8 mouse cellular contexts compared by ENCODE assay signal in the genomic region with DNA sequence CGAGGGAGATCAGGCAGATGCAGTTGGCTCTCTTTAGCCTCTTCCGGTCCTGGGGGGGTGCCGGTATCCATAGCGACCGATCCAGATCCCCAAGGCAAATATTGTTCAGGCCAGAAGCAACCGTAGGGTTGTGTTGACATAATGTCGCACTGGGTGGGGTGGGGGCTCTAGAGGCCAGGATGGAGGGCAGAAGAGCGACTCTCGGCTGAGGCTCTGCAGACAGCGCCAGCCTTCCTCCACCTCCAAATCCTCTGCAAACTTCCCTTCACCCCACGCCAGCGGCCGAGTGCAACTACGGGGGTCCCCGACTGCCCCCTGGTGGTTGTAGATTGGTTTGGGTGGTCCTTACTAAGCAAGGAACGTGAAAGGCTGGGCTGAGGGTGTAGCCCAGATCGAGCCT. TPM values are rescaled to one million over a fixed set of nuclear protein-coding genes. Genes with fewer than 3 reads are reported as not detected.
A peak's percentile ranks its signal among the peaks of the same experiment; 100 is the strongest.
DNase-seq lines count a peak whose midpoint lies in the region; ATAC-seq and TF ChIP-seq lines count a peak whose summit lies in the region.

No protein-coding gene starts in this region.

- TF ChIP-seq CTCF in C2C12 (IDR thresholded peaks at IDR 0.05; ENCODE audit: control insufficient read depth, insufficient read depth, insufficient read length): peak; percentile 19
- TF ChIP-seq CTCF in bone marrow macrophage, adult 2 months (IDR thresholded peaks at IDR 0.05; ENCODE audit: low read depth, low read length): peak; percentile 41; the same call in 1 of the 2 replicates
- peak; percentile 84 for TF ChIP-seq CTCF in liver, embryonic 14.5 days (IDR thresholded peaks at IDR 0.05; ENCODE audit: low read depth)
- peak; percentile 92 for TF ChIP-seq CTCF in stomach, postnatal 0 days (IDR thresholded peaks at IDR 0.05; ENCODE audit: low read depth)

- no peak overlapping the region for H3K4me3 ChIP-seq in C2C12 (ENCODE audit: insufficient read depth, poor library complexity, severe bottlenecking)
- H3K4me3 ChIP-seq in bone marrow macrophage, adult 2 months (ENCODE audit: insufficient read depth, low read length): no peak overlapping the region
- H3K4me3 ChIP-seq in forebrain, embryonic 11.5 days (ENCODE audit: low read depth, low read length): peak overlapping the region; percentile 20; the same call in 1 of the 2 replicates
- peak overlapping the region; percentile 21 to 27; a peak in 3 of 4 replicates for H3K4me3 ChIP-seq in heart, embryonic 14.5 days (ENCODE audit: control insufficient read depth in 1 of 2, insufficient read depth in 1 of 2, low read depth in 1 of 2, low read length in 2 of 2)
- H3K4me3 ChIP-seq in liver, embryonic 14.5 days (ENCODE audit: insufficient read depth in 1 of 2, low read depth in 2 of 2, low read length in 2 of 2): no peak overlapping the region
- peak overlapping the region; percentile 16; the same call in 1 of the 2 replicates for H3K4me3 ChIP-seq in stomach, postnatal 0 days (ENCODE audit: low read depth, low read length)

- 3% methylated on average over 17 of the region's 17 CpGs for WGBS in forebrain, embryonic 11.5 days
- WGBS in heart, embryonic 14.5 days: 4% methylated on average over 17 of the region's 17 CpGs
- WGBS in liver, embryonic 14.5 days (ENCODE audit: insufficient replicate concordance): 6% methylated on average over 17 of the region's 17 CpGs
- WGBS in stomach, postnatal 0 days: 3% methylated on average over 17 of the region's 17 CpGs

- H3K4me2 ChIP-seq in forebrain, embryonic 11.5 days (ENCODE audit: low read depth, low read length, severe bottlenecking): peak overlapping the region; percentile 40
- H3K4me2 ChIP-seq in heart, embryonic 14.5 days (ENCODE audit: low read length): peak overlapping the region; percentile 52
- H3K4me2 ChIP-seq in liver, embryonic 14.5 days (ENCODE audit: low read depth): peak overlapping the region; percentile 44
- peak overlapping the region; percentile 43 for H3K4me2 ChIP-seq in stomach, postnatal 0 days (replicated peaks; ENCODE audit: low read depth)

- H3K27ac ChIP-seq in bone marrow macrophage, adult 2 months (ENCODE audit: insufficient read depth, low read depth, low read length): no peak overlapping the region
- no peak overlapping the region for H3K27ac ChIP-seq in forebrain, embryonic 11.5 days (ENCODE audit: low read depth, low read length)
- H3K27ac ChIP-seq in heart, embryonic 14.5 days (replicated peaks in 1 of 2; ENCODE audit: control insufficient read depth in 1 of 2, insufficient read depth in 1 of 2, low read depth in 2 of 2, low read length in 2 of 2): peak overlapping the region; percentile 74 to 79
- no peak overlapping the region for H3K27ac ChIP-seq in liver, embryonic 14.5 days
- no peak overlapping the region for H3K27ac ChIP-seq in stomach, postnatal 0 days (replicated peaks)

- TF ChIP-seq EP300 in liver, embryonic 14.5 days (IDR thresholded peaks at IDR 0.05; ENCODE audit: low read depth): no peak
- TF ChIP-seq EP300 in stomach, postnatal 0 days (optimal IDR thresholded peaks at IDR 0.05): no peak

- no peaks in the 10 kb centered on the region for H3K27me3 ChIP-seq in C2C12 (ENCODE audit: control insufficient read depth, insufficient read depth, insufficient read length)
- peaks cover 24% of the 10 kb centered on the region for H3K27me3 ChIP-seq in forebrain, embryonic 11.5 days (ENCODE audit: control insufficient read depth, insufficient read depth, low read length)
- H3K27me3 ChIP-seq in heart, embryonic 14.5 days (ENCODE audit: control insufficient read depth, insufficient read depth, low read length): peaks cover 26% of the 10 kb centered on the region
- H3K27me3 ChIP-seq in liver, embryonic 14.5 days (ENCODE audit: control insufficient read depth, insufficient read depth, low read length): peaks cover 34% of the 10 kb centered on the region
- H3K27me3 ChIP-seq in stomach, postnatal 0 days (ENCODE audit: control insufficient read depth, insufficient read depth, low read length): peaks cover 15% of the 10 kb centered on the region

- ATAC-seq in forebrain, embryonic 11.5 days (replicated peaks; ENCODE audit: low FRiP score): peak; percentile 52; the same call in 1 of the 2 replicates
- no peak for ATAC-seq in heart, embryonic 14.5 days (ENCODE audit: insufficient number of reproducible peaks, insufficient read depth, low FRiP score, low read depth)
- ATAC-seq in liver, embryonic 14.5 days (ENCODE audit: insufficient read depth): 0 out of 2 replicates have a peak, but pooled peaks have one; percentile 24
- peak; percentile 50; the same call in 1 of the 2 replicates for ATAC-seq in stomach, postnatal 0 days (ENCODE audit: low FRiP score, low TSS enrichment)

- no peak for TF ChIP-seq POLR2A in bone marrow macrophage, adult 2 months (IDR thresholded peaks at IDR 0.05; ENCODE audit: borderline replicate concordance, low read depth, low read length)

- H3K4me1 ChIP-seq in bone marrow macrophage, adult 2 months (ENCODE audit: control insufficient read depth, insufficient read depth, low read length): 0 out of 2 replicates have a peak, but pooled peaks cover 6% of the 10 kb centered on the region
- H3K4me1 ChIP-seq in forebrain, embryonic 11.5 days (replicated peaks; ENCODE audit: control insufficient read depth, insufficient read depth, low read length): peaks cover 8% of the 10 kb centered on the region; the same call in 1 of the 2 replicates
- H3K4me1 ChIP-seq in heart, embryonic 14.5 days (ENCODE audit: control insufficient read depth in 2 of 2, insufficient read depth in 2 of 2, low read length in 2 of 2): peaks cover 34 to 45% of the 10 kb centered on the region in 2 experiments
- H3K4me1 ChIP-seq in liver, embryonic 14.5 days (replicated peaks; ENCODE audit: control insufficient read depth in 2 of 2, insufficient read depth in 2 of 2, low read length in 1 of 2): peaks cover 2 to 10% of the 10 kb centered on the region in 2 experiments; a peak in 2 of 4 replicates
- no peaks in the 10 kb centered on the region for H3K4me1 ChIP-seq in stomach, postnatal 0 days (replicated peaks; ENCODE audit: control insufficient read depth, insufficient read depth)

- H3K79me2 ChIP-seq in C2C12 (ENCODE audit: control insufficient read depth, insufficient read depth): no peaks in the 10 kb centered on the region

- DNase-seq in forebrain, embryonic 11.5 days (ENCODE audit: low spot score): peak; percentile 94
- DNase-seq in kidney, postnatal 10 days: peak; percentile 96
- DNase-seq in liver, embryonic 14.5 days (ENCODE audit: low read depth in 3 of 3, low spot score in 3 of 3): no peak
- peak; percentile 92 for DNase-seq in neural tube, embryonic 10.5 days (ENCODE audit: extremely low spot score, low spot score)
- peak; percentile 80 for DNase-seq in stomach, postnatal 0 days (ENCODE audit: low spot score)

- no peaks in the 10 kb centered on the region for H3K36me3 ChIP-seq in C2C12 (ENCODE audit: control insufficient read depth, insufficient read depth)
- H3K36me3 ChIP-seq in forebrain, embryonic 11.5 days (ENCODE audit: control insufficient read depth, insufficient read depth, low read length): no peaks in the 10 kb centered on the region
- H3K36me3 ChIP-seq in heart, embryonic 14.5 days (ENCODE audit: control insufficient read depth, insufficient read depth, low read length): no peaks in the 10 kb centered on the region
- no peaks in the 10 kb centered on the region for H3K36me3 ChIP-seq in liver, embryonic 14.5 days (replicated peaks; ENCODE audit: control insufficient read depth, insufficient read depth, low read depth)
- no peaks in the 10 kb centered on the region for H3K36me3 ChIP-seq in stomach, postnatal 0 days (ENCODE audit: control insufficient read depth, insufficient read depth, low read length)

- no peaks in the 10 kb centered on the region for H3K79me3 ChIP-seq in C2C12 (ENCODE audit: low read depth)

- no peaks in the 10 kb centered on the region for H3K9me3 ChIP-seq in forebrain, embryonic 11.5 days (ENCODE audit: control insufficient read depth, low read length)
- no peaks in the 10 kb centered on the region for H3K9me3 ChIP-seq in heart, embryonic 14.5 days (ENCODE audit: control insufficient read depth, low read length)
- H3K9me3 ChIP-seq in liver, embryonic 14.5 days (ENCODE audit: control insufficient read depth, low read length): no peaks in the 10 kb centered on the region
- H3K9me3 ChIP-seq in stomach, postnatal 0 days (ENCODE audit: control insufficient read depth, low read length): no peaks in the 10 kb centered on the region

- H3K9ac ChIP-seq in forebrain, embryonic 11.5 days (ENCODE audit: low read length): peak overlapping the region; percentile 47
- H3K9ac ChIP-seq in heart, embryonic 14.5 days (ENCODE audit: low read length): peak overlapping the region; percentile 26; the same call in 1 of the 2 replicates
- no peak overlapping the region for H3K9ac ChIP-seq in liver, embryonic 14.5 days (replicated peaks)
- no peak overlapping the region for H3K9ac ChIP-seq in stomach, postnatal 0 days (ENCODE audit: low read length)

- H3ac ChIP-seq in C2C12 (ENCODE audit: control insufficient read depth, insufficient read length, low read depth): no peak overlapping the region

RNA-seq across cellular contexts. Expression of a gene that starts 3.3 kb away (rescaled TPM):
- polyA plus RNA-seq in C2C12 (2012; fragmentation: generic; extraction: Trizol): 16.4 TPM
- polyA plus RNA-seq in bone marrow macrophage, adult 2 months (2012; ENCODE audit: insufficient read depth, insufficient read length, missing spikeins): 12.2 and 17.8 TPM in 2 replicates
- polyA plus RNA-seq in forebrain, embryonic 11.5 days (2014; fragmentation: Nextera tagmentation; extraction: Ambion mirVana): 2.0 and 2.1 TPM in 2 replicates
- polyA plus RNA-seq in heart, embryonic 14.5 days (2014; fragmentation: Nextera tagmentation; extraction: Ambion mirVana): 8.3 and 9.5 TPM in 2 replicates
- 6.1 and 7.3 TPM in 2 replicates for polyA plus RNA-seq in liver, embryonic 14.5 days (2012; rRNA removed)
- 0.98 and 1.3 TPM in 2 replicates for polyA plus RNA-seq in liver, embryonic 14.5 days (2014; fragmentation: Nextera tagmentation; extraction: Ambion mirVana)
- 8.4 and 8.8 TPM in 2 replicates for polyA plus RNA-seq in stomach, postnatal 0 days (2015; fragmentation: Nextera tagmentation; extraction: Ambion mirVana)

RNA-seq across cellular contexts. Expression of a gene that starts 6.9 kb away (rescaled TPM):
- 0.43 TPM for polyA plus RNA-seq in C2C12 (2012; fragmentation: generic; extraction: Trizol)
- not detected in 2 replicates for polyA plus RNA-seq in bone marrow macrophage, adult 2 months (2012; ENCODE audit: insufficient read depth, insufficient read length, missing spikeins)
- polyA plus RNA-seq in forebrain, embryonic 11.5 days (2014; fragmentation: Nextera tagmentation; extraction: Ambion mirVana): 0.56 and 0.75 TPM in 2 replicates
- 51.5 and 52.6 TPM in 2 replicates for polyA plus RNA-seq in heart, embryonic 14.5 days (2014; fragmentation: Nextera tagmentation; extraction: Ambion mirVana)
- 0.05 and 0.16 TPM in 2 replicates for polyA plus RNA-seq in liver, embryonic 14.5 days (2012; rRNA removed)
- polyA plus RNA-seq in liver, embryonic 14.5 days (2014; fragmentation: Nextera tagmentation; extraction: Ambion mirVana): 0.10 TPM in 1 of 2 replicates, not detected in the other
- 0.22 and 0.27 TPM in 2 replicates for polyA plus RNA-seq in stomach, postnatal 0 days (2015; fragmentation: Nextera tagmentation; extraction: Ambion mirVana)

RNA-seq across cellular contexts. Expression of a gene that starts 23.4 kb away (rescaled TPM):
- 255 TPM for polyA plus RNA-seq in C2C12 (2012; fragmentation: generic; extraction: Trizol)
- polyA plus RNA-seq in bone marrow macrophage, adult 2 months (2012; ENCODE audit: insufficient read depth, insufficient read length, missing spikeins): 26.4 and 27.9 TPM in 2 replicates
- polyA plus RNA-seq in forebrain, embryonic 11.5 days (2014; fragmentation: Nextera tagmentation; extraction: Ambion mirVana): 154 and 158 TPM in 2 replicates
- polyA plus RNA-seq in heart, embryonic 14.5 days (2014; fragmentation: Nextera tagmentation; extraction: Ambion mirVana): 104 and 111 TPM in 2 replicates
- polyA plus RNA-seq in liver, embryonic 14.5 days (2012; rRNA removed): 40.7 and 67.5 TPM in 2 replicates
- 75.3 and 76.0 TPM in 2 replicates for polyA plus RNA-seq in liver, embryonic 14.5 days (2014; fragmentation: Nextera tagmentation; extraction: Ambion mirVana)
- 96.9 and 103 TPM in 2 replicates for polyA plus RNA-seq in stomach, postnatal 0 days (2015; fragmentation: Nextera tagmentation; extraction: Ambion mirVana)

RNA-seq across cellular contexts. Expression of a gene that starts 23.8 kb away (rescaled TPM):
- polyA plus RNA-seq in C2C12 (2012; fragmentation: generic; extraction: Trizol): 12.3 TPM
- 10.4 and 11.8 TPM in 2 replicates for polyA plus RNA-seq in bone marrow macrophage, adult 2 months (2012; ENCODE audit: insufficient read depth, insufficient read length, missing spikeins)
- polyA plus RNA-seq in forebrain, embryonic 11.5 days (2014; fragmentation: Nextera tagmentation; extraction: Ambion mirVana): 13.8 and 13.9 TPM in 2 replicates
- 7.0 and 7.8 TPM in 2 replicates for polyA plus RNA-seq in heart, embryonic 14.5 days (2014; fragmentation: Nextera tagmentation; extraction: Ambion mirVana)
- 2.2 and 2.3 TPM in 2 replicates for polyA plus RNA-seq in liver, embryonic 14.5 days (2012; rRNA removed)
- 2.3 and 3.0 TPM in 2 replicates for polyA plus RNA-seq in liver, embryonic 14.5 days (2014; fragmentation: Nextera tagmentation; extraction: Ambion mirVana)
- 11.3 and 11.8 TPM in 2 replicates for polyA plus RNA-seq in stomach, postnatal 0 days (2015; fragmentation: Nextera tagmentation; extraction: Ambion mirVana)

RNA-seq across cellular contexts. Expression of a gene that starts 39.5 kb away (rescaled TPM):
- polyA plus RNA-seq in C2C12 (2012; fragmentation: generic; extraction: Trizol): 0.05 TPM
- not detected in 2 replicates for polyA plus RNA-seq in bone marrow macrophage, adult 2 months (2012; ENCODE audit: insufficient read depth, insufficient read length, missing spikeins)
- polyA plus RNA-seq in forebrain, embryonic 11.5 days (2014; fragmentation: Nextera tagmentation; extraction: Ambion mirVana): 1.6 and 2.5 TPM in 2 replicates
- 1.6 and 1.9 TPM in 2 replicates for polyA plus RNA-seq in heart, embryonic 14.5 days (2014; fragmentation: Nextera tagmentation; extraction: Ambion mirVana)
- polyA plus RNA-seq in liver, embryonic 14.5 days (2012; rRNA removed): 0.35 and 0.53 TPM in 2 replicates
- polyA plus RNA-seq in liver, embryonic 14.5 days (2014; fragmentation: Nextera tagmentation; extraction: Ambion mirVana): 0.10 and 0.23 TPM in 2 replicates
- 0.85 and 1.3 TPM in 2 replicates for polyA plus RNA-seq in stomach, postnatal 0 days (2015; fragmentation: Nextera tagmentation; extraction: Ambion mirVana)

Comparison
In these comparisons a context has a peak if more than half of its experiments do, and no peak if none do; other contexts are left out.
1. H3K4me3 ChIP-seq: peak in forebrain, embryonic 11.5 days (single experiment), heart, embryonic 14.5 days (2 of 2) and stomach, postnatal 0 days (single experiment); none in C2C12 (single experiment), bone marrow macrophage, adult 2 months (single experiment) and liver, embryonic 14.5 days (0 of 2).
2. CTCF ChIP-seq: peak in every context shown above with its lines; median percentile 92 in stomach, postnatal 0 days; 84 in liver, embryonic 14.5 days; 41 in bone marrow macrophage, adult 2 months; 19 in C2C12.
3. H3K27ac ChIP-seq: peak in heart, embryonic 14.5 days (2 of 2); none in bone marrow macrophage, adult 2 months (single experiment), forebrain, embryonic 11.5 days (single experiment), liver, embryonic 14.5 days (single experiment) and stomach, postnatal 0 days (single experiment).
4. DNase-seq: peak in forebrain, embryonic 11.5 days (single experiment), kidney, postnatal 10 days (single experiment), neural tube, embryonic 10.5 days (single experiment) and stomach, postnatal 0 days (single experiment); none in liver, embryonic 14.5 days (0 of 3).
5. H3K9ac ChIP-seq: peak in forebrain, embryonic 11.5 days (single experiment) and heart, embryonic 14.5 days (single experiment); none in liver, embryonic 14.5 days (single experiment) and stomach, postnatal 0 days (single experiment).
6. RNA of a gene that starts 6.9 kb away (polyA plus RNA-seq): 51.5 to 52.6 TPM in heart, embryonic 14.5 days; 0.56 to 0.75 TPM in forebrain, embryonic 11.5 days, 0.43 TPM in C2C12 (single experiment), 0.22 to 0.27 TPM in stomach, postnatal 0 days, 0.05 to 0.16 TPM in liver, embryonic 14.5 days and not detected in bone marrow macrophage, adult 2 months; every median in the first group is over 10 times any median in the second.
7. Peak in every context shown above with its lines, with median percentiles within 50 percentile points of each other: H3K4me2 ChIP-seq.